ENCODE assay signal across 18 mouse cellular contexts in the genomic region with DNA sequence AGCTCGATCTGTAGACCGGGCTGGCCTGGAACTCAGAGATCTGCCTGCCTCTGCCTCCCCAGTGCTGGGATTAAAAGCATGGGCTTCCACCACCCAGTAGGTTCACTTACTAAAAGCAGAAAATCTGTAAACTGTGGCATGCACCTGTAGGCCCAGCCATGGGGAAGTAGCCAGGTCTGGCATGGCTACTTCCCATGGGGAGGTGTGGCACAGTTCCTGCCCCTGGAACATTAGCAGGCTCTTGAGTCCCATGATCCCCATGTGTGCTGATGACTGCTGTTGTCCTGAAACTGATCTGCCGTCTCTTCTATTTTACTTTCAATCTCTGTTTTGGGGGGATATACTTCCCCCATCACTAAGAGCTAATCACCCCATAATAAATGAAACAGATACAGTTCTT. TPM values are rescaled to one million over a fixed set of nuclear protein-coding genes. Genes with fewer than 3 reads are reported as not detected.
DNase-seq lines count a peak whose midpoint lies in the region; TF ChIP-seq lines count a peak whose summit lies in the region.
"Had no signal": no experiment of that assay in that cellular context is flagged by ENCODE, and none has a peak within 500 bp of the region (broad histone marks: within the 10 kb centered on the region; RNA-seq: fewer than 3 reads in every experiment).

No protein-coding gene starts in this region.

- peak; percentile 62 for DNase-seq in adrenal gland, postnatal 10 days
- DNase-seq in adrenal gland, adult 2 months, result no peak
- peak; percentile 55 for DNase-seq in adrenal gland, postnatal 14 days
- DNase-seq in adrenal gland, postnatal 36 days, result no peak
- DNase-seq in gastrocnemius, adult 2 months, result no peak
- DNase-seq in gastrocnemius, postnatal 14 days, result no peak
- no peak for DNase-seq in urinary bladder, adult 2 months (ENCODE audit: low spot score)
- DNase-seq: adrenal gland, adult 8-10 months; adrenal gland, postnatal 25 days; B cell, adult 2 months; cerebellum, adult 11 months; cerebellum, adult 11-12 months; cerebellum, adult 18-20 months; cerebellum, adult 2 months; cerebellum, adult 8-10 months; cerebellum, adult 9-10 months; cerebellum, adult 9-11 months had no signal

- peak overlapping the region; percentile 3; the same call in 1 of the 2 replicates for H3K27ac ChIP-seq in gastrocnemius, adult 2 months
- H3K27ac ChIP-seq in brown adipose tissue, adult 24 weeks (replicated peaks; ENCODE audit: low read depth, low read length), result peak overlapping the region; percentile 93

- peaks cover 22% of the 10 kb centered on the region for H3K4me1 ChIP-seq in brown adipose tissue, adult 24 weeks (ENCODE audit: control insufficient read depth, insufficient read depth, insufficient read length, low read length)

- H3K4me3 ChIP-seq in gastrocnemius, adult 2 months, result no peak overlapping the region
- H3K4me3 ChIP-seq in brown adipose tissue, adult 24 weeks (ENCODE audit: insufficient read depth, low read depth, low read length), result no peak overlapping the region

- TF ChIP-seq CTCF in gastrocnemius, adult 2 months (IDR thresholded peaks at IDR 0.05), result no peak

- intact Hi-C loops in gastrocnemius, adult 2 months (cut with DNase I), result no loop called here
- intact Hi-C loops in gastrocnemius, postnatal 14 days (cut with DNase I; ENCODE audit: low total_unique reads), result no loop called here

RNA-seq across cellular contexts. Expression of a gene that starts 11.1 kb away (rescaled TPM):
- total RNA-seq in adrenal gland, postnatal 10 days (2021), result 10 to 100 TPM; 24.7 to 60.6 TPM
- total RNA-seq in adrenal gland, adult 2 months (2021), result 10 to 100 TPM; 37.4 to 45.0 TPM
- polyA plus RNA-seq in adrenal gland, adult 2 months (2012; rRNA removed), result 19.5 and 28.5 TPM in 2 replicates
- 28.7 and 44.7 TPM in 2 replicates for total RNA-seq in adrenal gland, postnatal 14 days (2021)
- 10 to 100 TPM; 18.4 to 31.1 TPM for total RNA-seq in adrenal gland, postnatal 36 days (2021)
- total RNA-seq in gastrocnemius, adult 2 months (2021), result 10 to 100 TPM; 23.7 to 34.3 TPM
- total RNA-seq in gastrocnemius, postnatal 14 days (2021), result 10 to 100 TPM; 17.0 to 35.4 TPM
- polyA plus RNA-seq in brown adipose tissue, adult 24 weeks (2012; ENCODE audit: insufficient read depth, insufficient read length, missing spikeins), result 16.9 and 38.8 TPM in 2 replicates
- polyA plus RNA-seq in urinary bladder, adult 2 months (2012; rRNA removed), result 10.7 and 12.5 TPM in 2 replicates

Comparison
In these comparisons a context has a peak if more than half of its experiments do, and no peak if none do; other contexts are left out.
1. DNase-seq: peak in adrenal gland, postnatal 10 days (single experiment) and adrenal gland, postnatal 14 days (single experiment); none in adrenal gland, adult 2 months (single experiment), adrenal gland, postnatal 36 days (0 of 2), gastrocnemius, adult 2 months (single experiment), gastrocnemius, postnatal 14 days (single experiment) and urinary bladder, adult 2 months (single experiment).